Mouse (Mus musculus) c-Kit-positive CD71-positive TER-119-negative erythroid progenitor cells, embryonic 14.5 days (primary cell): ENCODE measurements around the gene 2410002F23Rik.
A peak's percentile ranks its signal among the peaks of the same experiment; 100 is the strongest.
"Not testable (repeated sequence)": the region's sequence is repeated elsewhere in the genome, so short reads cannot be mapped to it uniquely, and the experiment has no call there.

Experiments used
- DNase-seq: peaks from one replicate; pipeline ENCODE4 v3.0.0-alpha.2; 2013; ENCODE audit warnings: low read depth

2410002F23Rik gene

GRCm38 (mm10) chr7:44246055-44246983 lies at the start of gene 2410002F23Rik, which contains the start of gene 1700028J19Rik:
2410002F23Rik (plus strand) TSS chr7:44246722.
1700028J19Rik (minus strand) TSS chr7:44246695.
- DNase-seq: peak; percentile 68

DNA sequence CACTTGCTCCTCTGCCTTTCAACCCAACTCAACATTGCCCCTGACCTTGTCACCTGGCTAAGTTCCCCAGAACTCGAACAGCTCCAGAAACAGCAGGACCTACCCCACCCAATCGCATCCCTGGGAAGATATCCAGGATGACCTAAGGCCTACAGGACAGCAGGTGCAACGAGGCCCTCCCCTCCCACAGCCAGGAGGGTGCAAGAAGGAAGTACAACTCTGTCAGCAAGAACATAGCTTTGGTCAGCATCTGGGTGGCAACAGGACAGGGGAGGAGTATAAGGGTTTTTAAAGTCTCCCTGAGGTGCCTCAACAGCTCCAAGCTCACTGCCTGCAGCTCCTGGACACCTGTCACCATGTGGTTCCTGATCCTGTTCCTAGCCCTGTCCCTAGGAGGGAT lies 48.6 kb upstream of the 2410002F23Rik start, which contains the start of gene Klk1b3:
Klk1b3 (plus strand) TSS at position 301 of the 400 bp plus-strand sequence.
- DNase-seq: no peak

- DNase-seq: not testable (repeated sequence)
Measured at GRCm38 (mm10) chr7:44207135-44207534, 39.4 kb upstream of the 2410002F23Rik start, which contains the start of gene Klk1b4. Klk1b4 (plus strand) TSS chr7:44207435.

DNA sequence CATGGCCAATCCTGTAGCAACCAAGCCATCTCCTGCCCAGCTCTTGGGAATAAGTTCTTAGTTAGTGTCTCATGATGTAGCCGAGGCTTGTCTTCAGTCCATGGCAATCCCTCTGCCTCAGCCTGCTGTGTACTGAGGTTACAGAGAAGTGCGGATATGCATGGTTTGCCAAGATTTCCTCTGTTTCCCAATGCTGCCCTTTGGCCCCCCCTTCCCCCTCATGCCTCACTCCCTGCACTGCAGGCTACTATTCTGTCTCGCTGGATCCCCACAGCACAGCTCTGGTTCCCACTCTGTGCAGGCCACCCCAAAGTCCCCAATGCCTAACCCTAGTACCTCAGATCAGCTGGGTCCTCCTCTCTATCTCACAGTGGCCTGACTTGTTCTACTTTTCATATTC lies 38.2 kb upstream of the 2410002F23Rik start:
- no peak for DNase-seq

- no peak for DNase-seq
Measured at GRCm38 (mm10) chr7:44215645-44216044, 30.9 kb upstream of the 2410002F23Rik start, which contains the start of gene Klk1b5. Klk1b5 (plus strand) TSS chr7:44215945.

- not testable (repeated sequence) for DNase-seq
Measured at GRCm38 (mm10) chr7:44221601-44222000, 24.9 kb upstream of the 2410002F23Rik start.

DNA sequence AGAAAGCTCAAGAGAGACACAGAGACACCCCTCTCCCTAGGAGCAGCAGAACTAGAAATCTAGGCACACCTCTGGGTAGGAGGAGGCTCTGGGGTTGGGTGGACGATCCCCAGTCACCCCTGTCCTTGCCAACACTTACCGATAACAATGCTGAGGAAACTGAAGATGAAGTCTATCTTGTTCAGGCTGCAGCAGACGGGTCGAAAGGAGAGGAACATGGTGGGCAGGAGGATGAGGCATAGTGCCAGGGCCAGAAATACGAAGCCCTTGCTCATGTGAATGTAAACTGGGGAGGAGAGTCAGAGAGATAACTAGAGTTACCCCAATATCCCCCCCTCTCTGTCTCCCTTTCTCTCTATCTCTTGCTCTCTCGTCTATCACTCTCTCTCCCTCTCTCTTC lies 24.2 kb upstream of the 2410002F23Rik start:
- not testable (repeated sequence) for DNase-seq

GRCm38 (mm10) chr7:44225076-44225475 lies 21.4 kb upstream of the 2410002F23Rik start, which contains the start of gene Klk1:
Klk1 (plus strand) TSS chr7:44225360.
- DNase-seq: no peak

- no peak for DNase-seq
Measured at GRCm38 (mm10) chr7:44235909-44236308, 10.6 kb upstream of the 2410002F23Rik start, which contains the start of gene Gm36864. Gm36864 (plus strand) TSS chr7:44236177.

DNA sequence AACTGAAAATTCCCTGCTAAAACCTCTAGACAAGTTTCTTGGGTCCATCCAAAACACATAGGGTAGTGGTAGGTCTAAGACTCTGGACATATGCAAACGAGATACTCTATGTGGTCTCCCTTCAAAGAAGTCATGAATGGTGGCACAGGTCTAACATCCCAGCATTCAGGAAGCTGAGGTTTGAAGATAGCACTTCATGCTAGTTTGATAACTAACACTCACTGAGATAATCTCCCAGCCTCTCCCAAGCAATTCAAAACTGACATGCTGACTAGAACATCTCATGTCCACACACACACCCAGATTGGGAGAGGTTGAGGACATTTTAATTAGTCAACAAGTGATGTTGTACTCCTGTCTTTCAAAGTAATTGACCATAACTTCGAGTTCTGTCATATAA lies 6.6 kb upstream of the 2410002F23Rik start:
- DNase-seq: no peak

DNA sequence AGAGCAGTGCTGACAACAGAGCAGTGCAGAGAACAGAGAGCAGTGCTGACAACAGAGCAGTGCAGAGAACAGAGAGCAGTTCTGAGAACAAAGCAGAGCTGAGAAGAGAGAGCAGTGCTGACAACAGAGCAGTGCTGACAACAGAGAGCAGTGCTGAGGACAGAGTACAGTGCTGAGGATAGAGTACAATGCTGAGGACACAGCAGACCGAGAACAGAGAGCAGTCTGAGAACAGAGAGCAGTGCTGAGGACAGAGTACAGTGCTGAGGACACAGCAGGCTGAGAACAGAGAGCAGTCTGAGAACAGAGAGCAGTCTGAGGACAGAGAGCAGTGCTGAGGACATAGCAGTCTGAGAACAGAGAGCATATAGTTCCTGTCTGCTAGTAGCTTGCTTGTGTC lies 5.8 kb upstream of the 2410002F23Rik start:
- DNase-seq: no peak

DNA sequence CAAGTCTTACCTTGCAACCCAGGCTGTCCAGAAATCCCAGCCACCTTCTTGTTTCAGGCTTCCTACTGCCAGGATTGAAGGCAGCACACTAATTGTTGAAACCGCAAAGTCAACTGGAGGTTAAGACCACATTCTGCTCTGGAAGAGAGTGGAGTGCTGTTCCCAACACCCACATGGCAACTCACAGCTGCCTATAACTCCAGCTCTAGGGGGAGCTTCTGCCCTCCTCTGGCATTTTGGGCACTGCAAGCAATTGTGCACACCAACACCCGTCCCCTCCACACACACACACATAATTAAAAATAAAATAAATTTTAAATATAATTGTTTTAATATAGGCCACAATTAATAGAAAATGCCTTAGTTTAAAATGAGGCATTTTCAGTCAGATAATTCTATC lies 5.4 kb upstream of the 2410002F23Rik start:
- no peak for DNase-seq

- no peak for DNase-seq
Measured at GRCm38 (mm10) chr7:44244080-44244479, 2.4 kb upstream of the 2410002F23Rik start.

DNA sequence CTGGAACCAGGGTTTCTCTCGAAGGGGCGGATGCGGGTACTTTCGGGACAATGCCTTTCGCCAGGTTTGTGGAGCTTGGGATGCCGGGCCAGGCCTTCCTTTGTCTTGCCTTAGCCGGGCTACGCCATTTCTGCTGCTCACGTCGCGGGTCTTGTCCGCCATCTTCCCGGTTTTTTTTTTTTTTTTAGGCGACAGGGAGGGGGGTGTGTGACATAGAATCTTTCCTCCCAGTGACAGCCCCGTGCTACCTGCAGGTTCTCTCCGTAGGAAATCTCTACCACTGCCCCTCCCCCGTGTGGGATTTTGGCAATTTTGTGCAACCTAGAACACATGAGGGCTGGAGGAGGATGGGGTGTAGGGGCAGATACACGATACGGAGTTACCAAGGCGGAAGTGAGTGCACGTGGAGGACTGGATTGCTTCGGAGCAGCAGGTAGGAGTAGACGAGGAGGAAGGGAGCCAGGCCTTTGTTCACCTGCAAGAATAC lies 505 bp downstream of the 2410002F23Rik start:
- peak; percentile 35 for DNase-seq

DNA sequence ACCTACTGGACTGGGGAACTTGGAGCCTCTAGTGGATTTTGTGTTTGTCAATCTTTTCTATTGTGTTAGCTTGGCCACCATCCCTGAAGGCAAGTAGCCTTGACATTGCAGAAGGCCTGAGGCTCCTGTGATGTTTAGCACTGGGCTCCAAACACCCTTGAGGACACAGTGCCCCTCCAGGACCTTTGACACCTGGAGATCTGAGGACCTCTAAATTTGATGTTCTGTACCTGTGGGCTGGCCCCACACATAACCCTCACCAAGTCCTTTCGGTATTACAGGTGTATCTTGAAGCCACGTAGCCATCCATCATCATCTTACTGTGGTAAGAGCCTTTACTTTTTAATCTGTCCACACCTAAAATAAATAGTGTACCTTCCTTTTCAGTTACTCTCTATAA lies 1.4 kb downstream of the 2410002F23Rik start:
- DNase-seq: no peak

DNA sequence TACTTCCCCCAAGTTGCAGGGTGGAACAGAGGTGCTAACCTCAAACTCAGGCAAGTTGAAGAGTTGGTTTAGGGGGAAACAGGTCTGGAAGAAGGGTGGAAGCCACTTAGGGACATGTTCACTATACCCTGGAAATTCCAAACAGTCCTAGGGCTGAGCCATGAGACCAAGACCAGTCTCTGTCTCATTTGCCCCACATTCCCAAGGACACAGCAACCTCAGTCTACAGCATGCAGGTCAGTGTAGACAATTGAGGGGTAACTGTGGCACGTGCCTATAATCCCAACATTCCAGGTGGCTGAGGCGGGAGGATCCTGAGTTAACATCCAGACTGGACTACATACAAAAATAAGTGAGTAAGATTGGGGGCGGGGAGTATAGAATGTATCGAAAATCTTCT lies 2.7 kb downstream of the 2410002F23Rik start:
- no peak for DNase-seq

DNA sequence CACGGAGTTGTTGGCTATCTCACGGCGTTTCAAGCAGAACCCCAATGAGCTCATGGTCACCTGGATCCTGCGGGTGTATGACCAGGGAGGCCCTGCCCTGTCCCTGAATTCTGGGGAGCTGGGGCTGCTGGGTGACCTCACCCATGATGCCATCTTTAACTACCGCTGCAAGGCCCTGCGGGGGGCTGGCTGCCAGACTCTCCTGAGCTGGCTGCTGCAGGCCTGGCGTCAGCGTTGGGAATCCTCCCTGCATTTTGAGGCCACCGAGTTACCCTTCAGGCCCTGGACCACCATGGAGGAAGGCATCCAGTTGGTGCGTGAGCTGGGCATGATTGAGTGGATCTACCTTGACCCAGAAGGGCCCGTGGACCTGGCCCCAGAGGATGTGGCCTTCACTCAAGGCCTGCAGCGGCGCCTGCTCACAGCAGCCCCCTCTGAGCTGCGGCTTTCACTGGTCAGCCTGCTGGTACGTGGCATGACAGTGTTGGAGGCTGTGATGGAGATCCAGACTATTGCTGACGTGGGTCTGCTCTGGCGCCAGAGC lies 4.3 kb downstream of the 2410002F23Rik start:
- DNase-seq: not testable (repeated sequence)

- DNase-seq: no peak
Measured at GRCm38 (mm10) chr7:44253023-44253616, 6.6 kb downstream of the 2410002F23Rik start.

GRCm38 (mm10) chr7:44254930-44255329 lies 8.4 kb downstream of the 2410002F23Rik start:
- DNase-seq: no peak

DNA sequence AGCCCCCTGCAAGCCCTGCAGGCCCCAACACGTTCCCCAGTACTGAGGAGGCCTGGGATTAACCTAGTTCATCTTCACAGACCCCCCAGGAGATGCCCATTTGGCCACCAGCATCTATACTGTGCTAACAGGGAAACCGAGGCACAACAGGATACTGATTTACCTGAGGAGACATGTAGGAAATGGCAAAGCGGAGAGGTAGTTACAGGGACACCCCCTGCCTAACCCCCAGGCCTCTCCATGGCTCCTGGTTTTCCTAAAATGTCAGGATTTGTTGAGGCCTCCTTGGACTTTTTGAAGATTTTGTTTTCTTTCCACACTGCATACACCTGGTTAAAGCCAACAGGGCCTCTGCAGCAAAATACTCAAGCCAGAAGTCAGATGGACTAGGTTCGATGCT lies 10.8 kb downstream of the 2410002F23Rik start, which contains the start of gene Acp4:
Acp4 (minus strand) TSS at position 101 of the 400 bp plus-strand sequence.
- DNase-seq: no peak

- no peak for DNase-seq
Measured at GRCm38 (mm10) chr7:44260410-44260809, 13.9 kb downstream of the 2410002F23Rik start.

DNA sequence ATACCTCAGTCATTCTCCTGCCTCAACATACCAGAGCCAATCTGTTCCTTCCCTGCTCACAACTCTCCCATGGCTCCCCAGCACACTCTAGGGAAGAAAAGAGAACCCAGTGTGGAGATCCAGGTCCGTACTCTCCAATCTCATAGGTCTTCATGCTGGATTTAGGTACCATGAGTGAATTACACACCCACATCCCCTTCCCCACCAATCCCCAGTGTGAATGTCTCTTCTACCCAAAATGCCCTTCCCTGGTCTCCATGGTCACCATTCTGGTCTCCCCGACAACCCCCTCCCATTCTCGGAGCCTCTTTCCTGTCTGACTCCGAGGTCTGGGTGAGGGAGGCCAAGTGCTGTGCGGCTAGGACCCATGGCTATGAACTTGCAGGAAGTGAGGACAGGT lies 14.6 kb downstream of the 2410002F23Rik start, which contains the start of gene Gm15517:
Gm15517 (plus strand) TSS at position 301 of the 400 bp plus-strand sequence.
- no peak for DNase-seq
